Mouse (Mus musculus) testis, postnatal 10 days (tissue): ENCODE results near the gene Prr18.
A peak's percentile ranks its signal among the peaks of the same experiment; 100 is the strongest.

Experiments used
- DNase-seq: peaks from one replicate; pipeline ENCODE4 v3.0.0; 2021; ENCODE audit warnings: low spot score

The Prr18 gene

DNA sequence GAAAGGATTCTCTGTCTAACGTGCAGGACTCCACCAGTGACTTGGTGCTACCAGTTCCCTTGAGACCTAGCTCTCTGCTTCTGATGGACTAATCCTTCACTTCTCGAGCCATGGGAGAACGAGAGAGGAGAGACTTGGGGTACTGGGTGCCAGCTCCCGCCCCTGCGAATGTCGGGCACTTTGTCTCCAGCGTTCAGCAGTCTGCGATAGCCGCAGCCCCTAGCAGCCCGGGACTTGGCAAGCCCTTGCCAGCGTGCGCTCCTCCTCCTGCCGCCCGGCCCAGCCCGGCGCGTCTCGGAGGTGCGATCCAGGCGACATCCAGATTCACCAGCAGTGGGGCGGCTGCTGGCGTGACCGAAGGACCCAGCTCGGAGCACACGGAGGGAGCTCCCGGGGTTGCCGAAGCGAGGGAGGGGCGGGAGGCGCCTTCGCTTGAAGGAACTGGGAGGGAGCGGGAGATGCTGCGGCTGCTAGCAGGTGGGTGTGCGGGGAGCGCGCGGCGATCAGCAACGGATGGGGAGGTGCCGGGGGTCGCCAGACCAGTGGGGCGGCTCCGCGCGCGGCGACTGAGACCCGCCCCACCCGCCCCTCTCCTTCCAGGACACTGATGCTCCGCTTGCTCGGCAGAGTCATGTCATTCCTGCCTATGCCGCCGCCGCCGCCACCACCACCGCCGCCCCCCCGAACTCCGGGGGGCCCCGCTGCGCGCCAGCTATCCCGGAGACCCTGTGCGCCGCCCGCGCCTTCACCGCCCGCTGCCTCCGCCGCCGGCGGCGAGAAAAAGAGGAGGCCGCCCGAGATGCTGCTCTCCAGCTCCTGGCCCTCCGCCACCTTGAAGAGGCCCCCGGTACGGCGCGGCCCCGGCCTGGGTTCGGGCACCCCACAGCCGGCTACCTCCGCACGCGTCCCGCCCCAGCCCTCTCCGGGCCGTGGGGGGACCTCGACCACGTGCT, 3.4 kb downstream of the Prr18 start:
- DNase-seq, result peak; percentile 54

DNA sequence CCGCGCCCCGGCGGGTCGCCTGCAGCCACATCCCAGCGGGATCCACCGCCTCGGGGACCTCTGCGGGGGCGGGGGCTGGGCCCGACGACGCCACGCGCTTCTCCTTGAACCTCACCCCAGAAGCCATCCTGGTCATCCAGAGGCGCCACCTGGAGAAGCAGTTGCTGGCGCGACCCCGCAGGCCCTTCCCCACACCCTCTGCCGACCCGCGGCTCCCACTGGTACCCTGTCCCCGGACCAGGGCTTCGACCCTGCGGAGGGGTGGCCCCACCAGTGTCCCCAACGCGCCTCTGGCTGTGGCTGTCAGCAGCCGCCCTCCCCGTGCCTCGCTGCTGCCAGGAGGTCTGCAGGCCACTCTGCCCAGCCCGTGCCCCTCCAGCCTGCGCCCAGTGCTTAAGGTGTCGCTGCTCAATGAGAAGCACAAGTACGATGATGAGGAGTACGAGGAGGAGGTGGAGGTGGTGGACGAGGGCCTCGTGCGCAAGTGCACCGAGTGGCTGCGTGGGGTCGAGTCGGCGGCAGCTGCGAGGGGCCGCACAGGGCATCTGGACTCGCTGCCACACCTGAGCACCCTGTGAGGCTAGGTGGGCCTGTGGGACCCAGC, 4.2 kb downstream of the Prr18 start:
- no peak for DNase-seq

DNA sequence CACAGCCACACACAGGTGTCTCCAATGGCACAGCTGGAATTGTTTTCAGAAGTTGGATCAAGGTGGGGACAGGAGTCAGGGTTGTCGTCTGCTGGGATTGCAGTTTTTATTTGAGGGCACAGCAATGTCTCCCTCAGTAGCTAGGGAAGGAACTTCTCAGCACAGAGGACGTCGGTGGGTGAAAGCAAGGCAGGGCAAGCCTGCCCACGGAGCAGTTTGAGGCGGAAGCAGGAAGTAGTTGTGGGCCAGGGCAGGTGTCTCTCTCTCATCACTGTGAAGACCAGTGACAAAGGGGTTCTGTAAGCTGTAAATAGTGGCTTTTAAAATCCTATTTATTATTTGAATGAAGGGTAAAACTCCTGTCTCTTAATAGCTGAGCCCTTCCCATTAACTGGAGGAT, 5.4 kb downstream of the Prr18 start:
- DNase-seq, result no peak

DNA sequence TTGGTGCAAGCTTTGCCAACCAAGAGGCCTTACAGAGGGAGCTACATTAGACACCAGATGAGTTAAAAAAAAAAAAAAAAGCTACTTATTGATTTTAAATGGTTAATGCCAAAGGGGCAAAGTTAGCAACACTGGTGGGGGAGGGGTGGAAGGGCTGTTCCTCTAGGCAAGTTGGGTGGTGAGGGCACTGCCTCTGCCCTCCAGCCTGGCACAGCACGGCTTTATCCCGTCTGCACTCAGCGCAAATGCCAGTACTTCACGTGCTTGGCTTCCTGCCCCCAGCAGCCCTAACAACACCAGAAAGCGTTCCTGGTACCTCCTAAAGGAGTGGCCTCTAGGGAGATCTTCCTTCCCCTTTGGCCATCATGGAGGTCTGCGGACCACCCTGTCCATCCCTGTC, 6.2 kb downstream of the Prr18 start:
- no peak for DNase-seq

DNA sequence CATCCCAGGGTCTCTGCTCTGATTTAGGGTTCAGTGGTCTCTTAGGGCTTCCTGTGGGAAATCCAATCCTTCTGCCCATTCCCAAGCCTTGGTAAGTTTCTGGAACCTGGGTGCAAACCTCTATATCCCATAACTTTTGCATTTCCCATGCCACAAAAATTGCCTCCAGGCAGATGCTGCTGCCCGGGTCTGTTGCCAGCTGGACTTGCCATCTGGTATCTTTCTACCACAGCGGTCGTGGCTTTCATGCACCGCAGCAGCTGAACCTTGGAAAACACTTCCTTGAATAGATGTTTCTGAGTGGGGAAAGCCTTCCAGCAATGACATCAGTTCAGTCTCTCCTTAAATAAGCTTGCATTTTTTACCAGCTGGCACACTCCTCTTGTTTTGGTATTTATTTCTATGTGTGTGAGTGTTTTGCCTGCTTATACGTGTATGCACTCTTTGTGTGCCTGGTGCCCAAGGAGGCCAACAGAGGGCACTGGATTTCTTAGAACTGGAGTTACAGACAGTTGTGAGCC, 10.6 kb downstream of the Prr18 start:
- DNase-seq, result no peak

DNA sequence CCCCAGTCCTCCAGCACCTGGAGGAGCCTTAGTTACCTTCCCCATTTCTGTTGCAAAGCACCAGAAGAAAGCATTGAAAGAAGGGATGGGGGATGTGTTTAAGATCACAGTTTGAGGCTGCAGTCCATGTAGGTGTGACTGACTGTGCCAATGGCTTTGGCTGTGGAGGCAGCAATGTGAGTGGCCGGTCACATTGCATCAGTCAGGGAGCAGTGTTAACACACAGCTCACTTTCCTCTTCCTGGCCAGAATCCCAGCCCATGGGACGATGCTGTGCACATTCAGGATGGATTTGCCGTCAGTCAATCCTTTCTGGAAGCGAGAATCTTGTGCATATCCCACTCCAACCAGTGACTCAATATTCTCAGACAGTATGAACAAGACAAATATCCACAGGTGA, 11.7 kb downstream of the Prr18 start:
- no peak for DNase-seq

DNA sequence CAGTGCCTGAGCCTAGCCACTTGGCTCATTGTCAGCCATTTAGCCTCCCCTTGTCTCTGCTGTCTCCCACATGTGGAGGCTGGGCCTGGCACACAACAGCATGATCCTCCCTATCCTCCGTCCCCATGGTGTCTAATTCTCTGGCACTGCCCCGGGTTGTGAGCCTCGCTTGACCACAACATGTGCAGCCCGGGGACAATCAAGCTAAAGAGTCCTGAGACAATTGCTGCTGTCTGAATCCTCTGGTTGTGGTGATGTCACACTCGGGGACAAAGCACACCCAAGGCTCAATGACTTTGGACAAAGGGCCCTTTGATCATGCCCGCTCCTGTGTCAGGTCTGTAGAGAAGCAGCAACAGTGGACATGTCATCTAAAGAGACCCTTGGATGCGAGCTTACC, 13.8 kb downstream of the Prr18 start:
- no peak for DNase-seq

DNA sequence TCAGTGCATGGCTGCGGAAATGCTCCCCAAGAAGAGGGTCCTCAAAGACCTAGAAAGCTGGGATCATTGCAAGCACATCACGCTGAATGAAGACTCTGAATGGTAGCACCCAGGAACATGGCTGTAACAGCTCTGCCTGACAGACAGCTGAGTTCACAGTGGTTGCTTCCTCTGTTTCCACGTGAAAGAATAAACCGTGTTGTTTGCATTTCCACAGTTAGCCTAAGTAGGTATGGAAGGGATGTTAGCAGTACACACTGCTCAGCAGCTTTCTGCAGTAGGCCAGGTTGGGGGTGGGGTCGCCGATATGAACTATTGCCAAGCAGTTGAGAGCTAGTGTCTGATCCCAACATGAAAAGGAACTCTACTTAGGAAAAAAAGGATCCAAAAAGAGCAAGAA, 18.4 kb downstream of the Prr18 start, which contains the start of gene T2:
TSS of gene T2 (plus strand) at position 301 of the 400 bp plus-strand sequence.
- no peak for DNase-seq

DNA sequence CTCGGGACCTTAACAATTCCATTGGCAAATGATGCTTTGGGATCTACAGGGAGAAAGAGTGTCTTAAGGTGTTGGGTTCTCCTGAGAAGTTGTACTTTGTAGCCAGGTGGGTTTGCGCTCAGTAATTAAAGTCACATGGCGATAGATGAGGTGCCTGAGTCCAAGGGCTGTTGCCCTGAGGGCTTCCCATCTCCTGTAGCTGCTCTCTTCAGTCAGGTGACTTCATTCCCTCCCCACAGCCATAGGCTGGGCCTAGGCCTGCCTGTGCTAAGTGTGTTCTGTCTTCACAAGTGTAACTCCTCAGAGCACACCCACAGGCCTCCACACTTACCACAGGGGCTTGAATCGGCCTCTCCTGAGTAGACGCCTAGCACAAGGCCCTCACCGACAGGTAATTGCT, 20.2 kb downstream of the Prr18 start:
- no peak for DNase-seq

DNA sequence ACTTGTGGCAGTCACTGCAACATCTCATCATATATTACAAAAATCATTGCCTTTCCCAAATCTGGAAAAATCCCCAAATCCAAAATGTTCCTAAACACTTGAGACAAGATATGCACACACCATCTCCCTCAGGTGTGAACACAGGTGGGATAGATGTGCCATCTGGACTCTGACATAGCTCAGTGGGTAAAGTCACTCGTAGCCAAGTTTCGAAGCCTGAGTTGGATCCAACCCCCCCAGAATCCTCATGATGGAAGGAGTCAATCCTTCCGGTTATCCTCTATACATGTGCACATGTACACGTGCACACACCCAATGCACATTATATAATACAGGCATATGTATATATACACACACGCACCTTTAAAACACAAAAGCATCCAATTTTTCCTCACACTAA, 23.6 kb downstream of the Prr18 start:
- no peak for DNase-seq

DNA sequence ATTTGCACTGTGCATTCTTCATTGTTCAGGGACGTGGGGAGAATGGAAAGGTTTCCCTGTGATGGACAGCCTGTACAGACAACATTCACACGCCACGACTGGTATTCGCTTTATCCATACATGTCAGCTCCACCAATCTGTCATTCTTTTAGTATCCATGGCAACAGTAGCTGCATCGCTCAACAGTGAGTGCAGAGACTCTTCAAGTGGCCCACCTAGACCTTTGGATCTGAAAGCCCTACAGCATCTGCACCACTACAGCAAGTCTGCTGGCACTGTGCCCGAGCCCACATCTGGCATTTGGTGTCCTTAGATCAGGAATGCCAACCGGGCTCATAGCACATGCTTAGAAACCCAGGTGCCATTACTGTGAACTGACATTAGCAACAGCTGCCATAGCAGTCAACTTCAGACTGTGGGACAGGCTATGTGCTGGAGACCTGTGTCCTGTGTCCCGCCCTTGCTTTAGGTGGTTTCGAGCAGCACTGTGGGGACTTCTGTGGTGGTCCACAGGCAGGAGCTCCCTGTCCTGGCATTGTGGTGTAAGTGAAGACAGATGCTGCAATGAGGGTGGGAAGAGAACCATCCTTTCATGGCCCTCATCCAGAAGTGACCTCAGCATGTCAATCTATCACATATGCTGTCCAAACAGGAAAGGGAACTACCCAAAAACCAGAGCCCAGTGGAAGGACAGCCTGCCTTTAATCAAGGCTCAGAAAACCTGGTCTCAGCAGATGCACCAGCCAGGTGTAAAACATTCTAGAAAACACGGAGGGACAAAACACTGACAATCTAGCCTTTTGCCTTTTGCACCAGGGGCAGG, 24.2 kb downstream of the Prr18 start:
- DNase-seq, result no peak

DNA sequence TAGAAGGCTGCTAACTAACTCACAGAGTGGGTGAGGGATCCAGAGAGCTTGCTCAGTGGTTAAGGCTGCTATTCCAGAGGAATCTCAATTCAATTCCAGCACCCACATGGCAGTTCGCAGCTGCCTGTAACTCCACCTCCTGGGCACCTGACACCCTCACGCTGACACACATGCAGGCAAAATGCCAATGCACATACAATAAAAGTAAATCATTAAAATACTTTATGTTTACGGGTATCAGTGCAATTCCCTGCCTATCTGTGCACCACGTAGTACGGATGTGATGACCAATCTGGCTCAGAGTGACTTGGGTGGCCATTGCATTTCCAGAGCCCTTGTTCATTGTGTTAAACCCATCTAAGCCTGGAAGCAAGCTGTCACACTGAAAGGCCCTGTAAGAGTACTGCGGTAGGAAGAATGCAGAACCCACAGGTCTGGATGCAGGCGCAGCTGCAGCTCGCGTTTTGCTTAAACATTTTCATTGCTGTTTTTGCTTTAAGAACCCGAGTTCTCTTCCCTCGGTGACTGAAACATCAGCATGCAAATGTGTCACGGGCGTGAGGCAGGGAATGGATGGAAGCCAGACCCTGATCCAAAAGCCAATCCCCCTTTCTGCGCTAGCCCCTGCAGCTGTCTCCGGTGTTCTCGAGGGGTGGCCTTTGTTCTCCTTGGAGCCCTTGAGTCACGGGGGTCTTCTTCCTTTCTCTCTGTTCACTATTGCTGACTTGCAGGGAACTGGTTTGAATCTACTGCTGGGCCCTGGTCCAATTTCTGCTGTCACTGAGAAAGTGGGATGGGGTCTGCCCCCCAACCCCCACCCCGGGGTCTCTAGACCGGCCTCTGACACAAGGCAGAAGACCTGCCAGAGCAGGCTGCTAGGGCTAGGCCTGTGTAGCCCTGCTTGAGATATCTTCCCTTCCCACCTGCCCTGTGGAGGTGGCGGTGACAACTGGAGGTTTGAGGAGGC, 30.5 kb downstream of the Prr18 start:
- no peak for DNase-seq

DNA sequence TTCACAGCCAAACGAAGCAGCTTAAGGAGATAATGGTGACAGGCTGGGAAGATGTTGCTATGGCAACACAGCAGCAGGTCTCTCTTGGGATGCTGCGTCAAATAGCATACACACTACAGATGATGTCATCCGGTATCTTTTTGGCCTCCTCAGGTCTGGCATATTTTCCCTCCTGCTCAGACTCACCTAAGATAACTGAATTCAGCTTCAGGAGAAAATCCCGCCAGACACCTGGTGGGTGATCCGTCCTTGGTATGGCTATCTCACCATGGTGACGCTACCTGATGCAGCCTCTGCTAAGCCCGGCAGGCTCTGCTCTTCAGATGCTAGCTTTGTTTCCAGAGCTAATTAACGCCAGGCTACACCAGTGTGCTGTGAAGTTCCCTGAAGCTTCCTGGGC, 31.3 kb downstream of the Prr18 start:
- no peak for DNase-seq

DNA sequence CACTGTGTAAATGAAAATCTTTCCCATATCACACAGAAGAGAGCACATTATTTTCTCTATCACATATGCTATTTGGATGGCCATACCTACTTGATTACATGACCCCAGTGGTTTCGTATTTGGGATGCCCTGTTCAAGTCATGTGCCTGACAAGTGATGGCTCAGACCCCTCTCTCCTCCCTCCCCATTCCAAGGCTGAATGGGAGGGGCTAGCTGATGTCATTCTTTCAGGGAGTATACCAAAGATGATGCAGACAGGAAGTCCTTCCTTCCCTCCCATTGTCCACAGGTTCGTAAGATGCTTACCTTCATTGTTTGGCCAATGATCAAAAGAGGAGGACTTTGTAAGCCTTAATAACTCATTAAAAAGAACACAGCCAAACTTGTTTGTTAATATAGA, 31.9 kb downstream of the Prr18 start:
- no peak for DNase-seq

DNA sequence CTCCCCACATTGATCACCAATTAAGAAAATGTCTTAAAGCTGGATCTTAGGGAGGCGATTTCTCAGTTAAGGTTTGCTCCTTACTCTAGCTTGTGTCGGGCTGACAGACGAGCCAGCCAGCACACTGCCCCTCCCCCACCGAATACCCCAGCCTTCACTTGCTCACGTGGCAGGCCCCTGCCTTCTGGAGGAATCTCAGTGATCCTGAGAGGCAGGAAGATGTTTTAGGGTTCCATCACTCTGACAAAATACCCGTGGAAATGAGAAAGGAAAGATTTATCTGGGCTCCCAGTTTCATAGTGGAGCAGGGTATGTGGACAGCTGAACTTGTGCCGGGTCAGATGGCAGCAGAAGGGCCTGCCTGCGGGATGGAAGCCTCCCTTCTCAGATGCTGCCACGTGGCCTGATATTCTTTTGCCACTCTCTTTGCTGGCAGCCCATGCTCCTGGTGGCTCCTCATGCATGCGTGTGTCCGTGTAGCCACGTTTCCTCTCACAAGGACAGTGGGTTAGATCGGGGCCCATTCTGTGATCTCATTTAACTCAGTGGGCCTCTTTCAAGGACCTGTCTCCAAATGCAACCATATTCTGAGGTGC, 33.5 kb downstream of the Prr18 start:
- no peak for DNase-seq

DNA sequence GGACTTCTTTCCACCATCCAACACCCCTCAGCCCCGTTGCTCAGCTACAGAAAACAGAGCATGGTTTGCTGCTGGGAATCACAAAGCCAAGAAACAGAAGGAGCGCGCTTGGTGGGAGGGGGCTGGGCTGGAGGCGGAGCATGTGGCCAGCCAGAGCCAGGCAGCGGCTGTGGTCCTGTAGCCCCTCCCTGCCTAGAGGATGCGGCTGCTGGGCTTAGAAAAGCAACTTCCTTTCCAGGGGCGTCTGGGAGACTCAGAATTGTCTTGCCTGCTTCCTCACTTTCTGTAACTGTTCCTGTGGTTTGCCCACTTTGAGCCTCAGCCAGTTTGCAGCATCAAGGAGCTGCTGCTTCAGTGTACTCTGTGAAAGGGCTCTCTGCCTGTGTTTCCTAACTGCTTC, 34.6 kb downstream of the Prr18 start:
- DNase-seq, result peak; percentile 71

DNA sequence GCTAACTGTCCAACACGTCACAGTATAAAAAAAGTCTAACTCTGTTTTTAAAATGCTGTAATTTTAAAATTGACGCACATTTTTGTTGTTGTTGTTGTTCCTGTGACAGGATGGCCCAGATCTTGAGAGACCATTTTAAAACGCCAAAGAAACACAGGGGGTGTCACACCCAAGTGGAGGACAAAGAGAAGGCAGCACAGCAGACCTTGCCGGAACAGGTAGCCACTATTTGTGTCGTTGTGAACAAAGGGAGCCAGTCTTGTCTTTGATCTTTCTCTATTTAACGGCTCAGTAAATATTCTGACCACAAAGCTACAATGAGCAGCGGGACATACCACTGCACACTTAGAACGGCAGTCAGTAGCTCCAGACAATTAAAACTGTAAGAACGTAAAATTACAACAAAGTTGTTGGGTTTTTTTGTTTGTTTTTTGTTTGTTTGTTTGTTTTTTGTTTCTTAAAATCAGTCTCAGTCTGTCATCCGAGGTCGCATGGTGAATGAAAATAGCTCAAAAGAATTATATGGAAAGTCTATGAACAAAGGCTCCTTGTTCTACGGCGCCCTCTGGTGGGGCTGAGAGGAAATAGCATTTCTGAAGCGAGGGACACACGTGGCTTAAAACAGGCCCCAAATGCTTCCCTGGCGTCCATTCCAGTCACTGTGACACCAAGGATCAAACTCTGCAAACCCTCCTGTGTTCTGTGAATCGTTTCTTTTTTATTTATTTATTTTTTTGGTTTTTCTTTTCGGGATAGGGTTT, 35.2 kb downstream of the Prr18 start:
- DNase-seq, result peak; percentile 85

DNA sequence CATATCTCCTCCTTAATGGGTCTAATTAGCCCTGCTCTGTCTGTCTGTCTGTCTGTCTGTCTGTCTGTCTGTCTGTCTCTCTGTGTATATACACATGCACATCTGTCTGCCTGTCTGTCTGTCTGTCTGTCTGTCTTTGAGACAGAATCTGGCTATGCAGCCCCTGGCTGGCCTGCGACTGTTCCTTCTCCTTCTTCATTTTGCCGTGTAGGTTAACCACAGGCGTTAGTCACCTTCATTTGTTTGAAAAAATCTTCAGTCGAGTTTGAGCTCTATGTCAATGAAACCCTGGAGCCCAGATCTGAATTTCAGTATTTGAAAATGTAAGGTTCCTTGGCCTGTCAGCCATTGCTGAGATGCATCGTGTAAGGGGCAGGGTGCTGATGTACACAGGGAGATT, 40.0 kb downstream of the Prr18 start:
- DNase-seq, result no peak

DNA sequence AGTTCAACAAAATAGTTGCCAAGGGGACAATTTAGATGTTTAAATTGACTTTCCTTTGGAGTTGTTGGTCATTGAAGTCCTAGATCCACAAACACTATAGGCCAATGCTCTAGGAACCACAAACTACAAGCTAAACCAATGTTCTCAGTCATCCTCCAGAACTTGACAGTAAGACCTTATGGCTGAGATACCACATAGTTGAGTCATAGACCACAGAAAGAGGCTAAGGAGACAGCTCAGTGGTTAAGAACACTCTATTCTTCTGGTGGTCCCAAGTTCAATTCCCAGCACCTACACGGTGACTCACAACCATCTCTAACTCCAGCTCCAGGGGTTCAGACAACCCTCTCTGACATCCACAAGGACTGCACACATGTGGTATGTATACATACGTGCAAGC, 48.2 kb downstream of the Prr18 start:
- no peak for DNase-seq

DNA sequence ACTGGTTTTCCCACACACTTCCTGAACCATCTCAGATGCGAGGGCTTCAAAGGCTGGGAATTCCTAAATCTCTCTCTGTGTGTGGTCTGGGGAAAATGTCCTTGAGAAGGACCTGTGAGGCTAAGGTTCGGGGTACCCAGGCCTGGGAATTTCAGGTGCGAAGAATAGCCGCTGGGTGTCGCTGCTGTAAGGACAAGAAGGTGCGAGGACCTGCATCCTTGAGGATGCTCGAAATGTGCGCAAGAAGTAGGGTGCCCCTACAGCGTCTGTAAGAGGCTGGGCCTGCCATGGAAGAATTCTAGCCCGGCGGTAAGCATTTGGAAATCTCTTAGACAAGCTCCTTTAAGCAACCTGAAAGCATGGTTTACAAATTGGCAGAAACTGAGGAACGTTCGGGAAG, 51.2 kb downstream of the Prr18 start:
- peak; percentile 57 for DNase-seq
